Mouse (Mus musculus) ES-Bruce4 (cell line): ENCODE results near the gene Tmem43. TPM values are rescaled to one million over a fixed set of nuclear protein-coding genes. Genes with fewer than 3 reads are reported as not detected.

ENCODE experiments used
- H3K27ac ChIP-seq: 2 replicates; pipeline ENCODE4 v1.5.1; 2012; ENCODE audit warnings: low read length, inconsistent platforms; ENCODE audit not compliant: insufficient read depth
- H3K27me3 ChIP-seq: 2 replicates; pipeline ENCODE4 v1.6.1; 2012; ENCODE audit warnings: mild to moderate bottlenecking, low read length, inconsistent platforms; ENCODE audit not compliant: control insufficient read depth, poor library complexity, insufficient read depth, severe bottlenecking
- H3K36me3 ChIP-seq: 2 replicates; pipeline ENCODE4 v1.6.1; 2012; ENCODE audit warnings: inconsistent platforms, mild to moderate bottlenecking, low read length, moderate library complexity; ENCODE audit not compliant: control insufficient read depth, poor library complexity, insufficient read depth, severe bottlenecking
- H3K4me1 ChIP-seq: one replicate; pipeline ENCODE4 v1.8.1; 2011; ENCODE audit warnings: low read length; ENCODE audit not compliant: control insufficient read depth, insufficient read depth
- H3K4me3 ChIP-seq: 2 replicates; pipeline ENCODE4 v1.5.1; 2011; ENCODE audit warnings: low read depth, mild to moderate bottlenecking, low read length
- H3K9ac ChIP-seq: 2 replicates; pipeline ENCODE4 v1.6.1; 2012; ENCODE audit warnings: low read depth, mild to moderate bottlenecking, inconsistent platforms; ENCODE audit not compliant: poor library complexity, severe bottlenecking
- H3K9me3 ChIP-seq: replicated peaks from 2 replicates; pipeline ENCODE4 v1.6.1; 2012; ENCODE audit warnings: mild to moderate bottlenecking, low read length, inconsistent platforms; ENCODE audit not compliant: control insufficient read depth, poor library complexity, insufficient read depth, severe bottlenecking
- CTCF ChIP-seq: IDR thresholded peaks from one replicate; pipeline ENCODE4 v1.8.1; 2011; ENCODE audit warnings: low read depth, low read length
- EP300 ChIP-seq: IDR thresholded peaks from 2 replicates; pipeline ENCODE4 v1.6.1; 2011; ENCODE audit warnings: low read depth, low read length; ENCODE audit not compliant: insufficient read depth
- POLR2A ChIP-seq: IDR thresholded peaks from one replicate; pipeline ENCODE4 v1.8.1; 2011; ENCODE audit warnings: low read length; ENCODE audit not compliant: insufficient read depth
- polyA plus RNA-seq: library from polyadenylated mRNA; stranded (reverse); fragments of >200 nt; gene quantifications from 2 replicates; pipeline ENCODE4 v1.2.4, GENCODE M21; 2011; ENCODE audit warnings: low read depth; ENCODE audit not compliant: missing spikeins, insufficient read depth, insufficient read length

The Tmem43 gene
- polyA plus RNA-seq, 1 experiment: 55.3 TPM

GRCm38 (mm10) chr6:91514135-91514534, 40.6 kb downstream of the Tmem43 start:
- H3K4me3 ChIP-seq: no peak overlapping the region
- H3K9me3 ChIP-seq: no peaks in the 10 kb centered on the region
- TF ChIP-seq POLR2A: no peak
- TF ChIP-seq CTCF: no peak
- no peak for TF ChIP-seq EP300
- no peak overlapping the region for H3K9ac ChIP-seq
- H3K36me3 ChIP-seq: peaks cover 17% of the 10 kb centered on the region
- H3K27ac ChIP-seq: no peak overlapping the region
- H3K27me3 ChIP-seq: no peaks in the 10 kb centered on the region
- no peaks in the 10 kb centered on the region for H3K4me1 ChIP-seq

- Histone ChIP-seq H3K4me3 (peak overlapping the region; percentile 88), H3K4me1 (no peaks in the 10 kb centered on the region), H3K36me3 (peaks cover 24% of the 10 kb centered on the region), H3K9me3 (no peaks in the 10 kb centered on the region), H3K9ac (peak overlapping the region; percentile 77), H3K27me3 (no peaks in the 10 kb centered on the region), H3K27ac (no peak overlapping the region)
- TF ChIP-seq POLR2A: no peak
- no peak for TF ChIP-seq EP300
- no peak for TF ChIP-seq CTCF
Observed at GRCm38 (mm10) chr6:91514737-91515362, 41.3 kb downstream of the Tmem43 start.

GRCm38 (mm10) chr6:91515545-91516449, 42.3 kb downstream of the Tmem43 start, which contains the start of the genes Xpc and Lsm3:
Xpc (minus strand) TSS chr6:91515888.
Lsm3 (plus strand) TSS chr6:91515928.
- Histone ChIP-seq H3K4me3 (peak within 1 kb of the TSS; percentile 99), H3K27ac (peak within 1 kb of the TSS; percentile 17; the same call in 1 of the 2 replicates), H3K9ac (peak within 1 kb of the TSS; percentile 96), H3K9me3 (no peaks in the 10 kb centered on the region), H3K27me3 (no peaks in the 10 kb centered on the region), H3K36me3 (peaks cover 33% of the 10 kb centered on the region), H3K4me1 (no peaks in the 10 kb centered on the region)
- TF ChIP-seq EP300 (peak; percentile 30; the same call in 1 of the 2 replicates), CTCF (no peak), POLR2A (peak; percentile 73)

- Histone ChIP-seq H3K27me3 (no peaks in the 10 kb centered on the region), H3K27ac (no peak overlapping the region), H3K4me1 (no peaks in the 10 kb centered on the region), H3K4me3 (no peak overlapping the region), H3K9ac (no peak overlapping the region), H3K36me3 (peaks cover 53% of the 10 kb centered on the region), H3K9me3 (no peaks in the 10 kb centered on the region)
- no peak for TF ChIP-seq CTCF
- no peak for TF ChIP-seq EP300
- TF ChIP-seq POLR2A: no peak
Observed at GRCm38 (mm10) chr6:91518454-91519020, 45.0 kb downstream of the Tmem43 start.

GRCm38 (mm10) chr6:91522816-91523215, 49.3 kb downstream of the Tmem43 start:
- TF ChIP-seq POLR2A (no peak), CTCF (no peak), EP300 (no peak)
- Histone ChIP-seq H3K36me3 (peaks cover 48% of the 10 kb centered on the region), H3K27me3 (no peaks in the 10 kb centered on the region), H3K9ac (no peak overlapping the region), H3K4me1 (no peaks in the 10 kb centered on the region), H3K27ac (no peak overlapping the region), H3K4me3 (no peak overlapping the region), H3K9me3 (no peaks in the 10 kb centered on the region)
